Mouse (Mus musculus): ENCODE measurements around the gene Nhs. TPM values are rescaled to one million over a fixed set of nuclear protein-coding genes. Genes with fewer than 3 reads are reported as not detected.

Nhs gene
- total and polyA plus RNA-seq, 2 experiments from 2014 or later, result 4.0 to 16.5 TPM

DNA sequence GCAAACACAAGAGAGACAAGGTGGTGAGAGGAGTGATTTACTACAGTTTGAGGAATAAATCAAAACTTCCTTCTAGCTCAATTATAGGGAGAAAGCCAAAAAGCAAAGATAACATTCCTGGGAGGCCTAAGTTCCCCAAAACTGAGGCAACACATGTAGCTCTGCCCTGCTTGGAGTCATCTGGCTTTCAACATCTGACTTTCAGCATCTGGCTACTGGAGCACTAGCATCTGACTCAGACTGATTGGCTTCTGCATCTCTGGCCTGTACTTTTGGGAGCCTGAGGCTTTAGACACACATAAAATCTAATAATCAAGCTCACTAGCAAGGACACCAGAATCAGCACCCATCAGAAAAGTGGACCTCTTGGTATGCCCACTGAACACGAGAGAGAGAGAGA, 237.9 kb downstream of the Nhs start:
- Histone ChIP-seq H3K27ac (no peak overlapping the region), H3K4me1 (ENCODE audit: insufficient read depth, low read length) (no peaks in the 10 kb centered on the region), H3K9me3 (ENCODE audit: low read length) (no peaks in the 10 kb centered on the region), H3K4me2 (ENCODE audit: low read depth, low read length) (no peak overlapping the region), H3K36me3 (ENCODE audit: insufficient read depth, low read length) (no peaks in the 10 kb centered on the region), H3K4me3 (ENCODE audit: low read length) (no peak overlapping the region), H3K27me3 (ENCODE audit: insufficient read depth, low read length) (no peaks in the 10 kb centered on the region; the same call in 1 of the 2 replicates), H3K9ac (replicated peaks; ENCODE audit: low read length) (no peak overlapping the region)
- ATAC-seq, result no peak
- DNase-seq (ENCODE audit: low spot score), result no peak
- 73% methylated on average over 1 of the region's 1 CpGs for WGBS
- no peak for TF ChIP-seq CTCF (IDR thresholded peaks at IDR 0.05; ENCODE audit: low read depth)

DNA sequence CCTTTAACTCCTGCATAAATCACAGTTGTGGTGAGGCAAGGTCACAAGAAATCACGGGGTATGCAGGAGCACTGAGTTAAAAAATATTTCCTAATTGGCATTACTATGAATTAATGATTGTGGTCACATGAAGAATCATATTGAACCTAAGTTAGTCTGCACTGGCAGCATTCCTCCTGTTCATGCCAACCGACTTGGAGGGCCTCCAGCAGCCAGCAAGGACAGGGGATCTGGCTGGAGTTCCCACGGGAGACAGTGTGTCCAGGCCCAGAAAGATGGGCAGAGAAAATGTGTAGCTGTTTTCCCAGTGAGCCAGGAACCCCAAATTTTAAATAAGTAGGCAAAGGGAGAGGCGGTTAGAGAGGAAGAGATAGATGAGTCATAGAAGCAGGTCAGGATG, 249.6 kb downstream of the Nhs start:
- Histone ChIP-seq H3K27me3 (ENCODE audit: insufficient read depth, low read length) (0 out of 2 replicates have a peak, but pooled peaks cover 3% of the 10 kb centered on the region), H3K9me3 (ENCODE audit: low read length) (no peaks in the 10 kb centered on the region), H3K9ac (replicated peaks; ENCODE audit: low read length) (no peak overlapping the region), H3K4me3 (ENCODE audit: low read length) (no peak overlapping the region), H3K27ac (no peak overlapping the region), H3K4me1 (ENCODE audit: insufficient read depth, low read length) (no peaks in the 10 kb centered on the region), H3K4me2 (ENCODE audit: low read depth, low read length) (peak overlapping the region; percentile 71), H3K36me3 (ENCODE audit: insufficient read depth, low read length) (no peaks in the 10 kb centered on the region)
- TF ChIP-seq CTCF (IDR thresholded peaks at IDR 0.05; ENCODE audit: low read depth), result no peak
- ATAC-seq (no peak), DNase-seq (ENCODE audit: low spot score) (no peak)
- 50% methylated on average over 4 of the region's 4 CpGs for WGBS

DNA sequence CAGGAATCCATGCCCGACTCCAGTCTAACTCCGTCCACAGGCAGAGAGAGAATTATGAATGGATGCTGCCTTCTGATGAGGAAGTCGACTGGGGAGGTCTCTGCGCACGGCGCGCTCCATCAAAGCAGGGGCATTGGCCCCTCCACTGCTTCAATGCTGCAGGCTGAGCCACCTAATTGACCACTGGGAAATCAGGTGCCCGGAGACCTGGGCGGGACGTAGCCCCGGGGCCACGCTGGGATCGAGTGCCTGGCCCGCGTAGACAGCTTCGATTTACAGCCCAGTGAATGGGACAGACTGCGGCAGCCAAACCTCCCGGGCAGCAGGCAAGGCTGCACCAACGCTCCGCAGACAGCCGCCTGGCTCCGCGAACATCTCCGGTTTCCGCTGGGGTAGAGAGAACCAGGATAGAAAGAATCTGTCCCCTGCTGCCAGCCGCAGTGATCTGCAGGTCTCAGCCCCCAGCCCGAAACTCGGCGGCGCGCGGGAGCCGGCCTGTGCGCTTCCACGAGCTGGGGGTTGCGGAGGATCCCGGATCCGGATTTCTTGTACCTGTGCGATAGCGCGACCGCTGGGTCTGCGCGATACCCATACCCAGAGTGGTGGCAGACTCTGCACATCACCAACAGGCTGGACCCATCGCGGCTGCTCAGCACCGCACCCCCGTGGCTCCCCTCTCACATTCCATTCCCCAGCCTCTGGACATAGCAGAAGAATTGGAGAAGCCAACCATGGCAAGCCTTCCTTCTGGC, 250.7 kb downstream of the Nhs start:
- peak overlapping the region; percentile 48 for H3K4me3 ChIP-seq (ENCODE audit: low read length)
- 32% methylated on average over 48 of the region's 48 CpGs for WGBS
- 0 out of 2 replicates have a peak, but pooled peaks have one; percentile 5 for TF ChIP-seq CTCF (IDR thresholded peaks at IDR 0.05; ENCODE audit: low read depth)
- H3K36me3 ChIP-seq (ENCODE audit: insufficient read depth, low read length), result no peaks in the 10 kb centered on the region
- DNase-seq (ENCODE audit: low spot score), result peak; percentile 58
- peak overlapping the region; percentile 71 for H3K4me2 ChIP-seq (ENCODE audit: low read depth, low read length)
- H3K27ac ChIP-seq, result peak overlapping the region; percentile 74
- peak; percentile 83 for ATAC-seq
- 0 out of 2 replicates have a peak, but pooled peaks cover 3% of the 10 kb centered on the region for H3K27me3 ChIP-seq (ENCODE audit: insufficient read depth, low read length)
- no peaks in the 10 kb centered on the region for H3K4me1 ChIP-seq (ENCODE audit: insufficient read depth, low read length)
- peak overlapping the region; percentile 51 for H3K9ac ChIP-seq (replicated peaks; ENCODE audit: low read length)
- no peaks in the 10 kb centered on the region for H3K9me3 ChIP-seq (ENCODE audit: low read length)

DNA sequence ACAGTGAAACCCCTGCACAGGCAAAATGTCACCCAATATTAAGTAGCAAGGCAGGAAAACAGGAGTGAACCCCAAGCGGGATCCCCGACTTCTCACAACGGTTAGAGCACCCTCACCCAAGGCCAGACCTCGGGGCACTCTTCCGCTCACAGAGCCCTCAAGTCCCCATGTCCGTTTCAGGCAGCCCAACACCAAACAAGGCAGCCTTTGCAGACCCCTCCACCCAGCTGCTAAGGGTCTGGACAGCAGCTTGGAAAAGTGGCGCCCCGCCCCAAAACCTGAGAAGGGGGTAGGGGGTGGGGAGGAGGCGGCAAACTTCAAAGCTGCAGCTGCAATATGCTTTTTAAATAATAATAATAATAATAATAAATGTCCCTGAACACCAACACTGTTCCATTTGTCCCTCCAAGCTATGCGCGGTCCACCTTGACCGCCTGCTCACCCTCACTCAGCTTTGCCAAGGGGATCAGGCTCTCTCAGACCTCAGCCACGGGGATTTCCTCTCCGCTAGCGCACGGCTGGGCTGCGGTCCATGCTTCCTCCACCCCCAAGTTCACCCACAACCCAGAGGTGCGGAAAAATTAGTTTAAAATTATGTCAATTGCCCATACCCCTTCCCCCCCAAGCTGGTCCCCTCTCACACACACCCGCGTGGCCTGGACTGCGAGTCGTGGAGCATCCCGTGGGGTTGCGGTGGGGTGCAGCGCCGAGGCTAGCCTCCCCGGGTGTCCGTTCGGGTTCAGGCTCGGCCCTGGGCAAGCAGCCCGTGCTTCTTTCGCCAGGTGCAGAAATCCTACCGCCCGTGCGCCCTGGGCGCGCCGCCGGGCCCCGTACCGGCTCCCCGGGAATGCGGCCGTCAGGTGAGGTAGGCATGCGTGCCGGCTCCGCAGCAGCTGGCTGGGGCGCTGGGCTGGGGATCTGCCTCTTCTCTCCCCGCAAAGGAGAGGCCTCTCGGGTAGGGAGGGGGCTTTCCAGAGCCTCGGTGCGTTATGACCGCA, 251.6 kb downstream of the Nhs start:
- H3K27me3 ChIP-seq (ENCODE audit: insufficient read depth, low read length), result 0 out of 2 replicates have a peak, but pooled peaks cover 3% of the 10 kb centered on the region

DNA sequence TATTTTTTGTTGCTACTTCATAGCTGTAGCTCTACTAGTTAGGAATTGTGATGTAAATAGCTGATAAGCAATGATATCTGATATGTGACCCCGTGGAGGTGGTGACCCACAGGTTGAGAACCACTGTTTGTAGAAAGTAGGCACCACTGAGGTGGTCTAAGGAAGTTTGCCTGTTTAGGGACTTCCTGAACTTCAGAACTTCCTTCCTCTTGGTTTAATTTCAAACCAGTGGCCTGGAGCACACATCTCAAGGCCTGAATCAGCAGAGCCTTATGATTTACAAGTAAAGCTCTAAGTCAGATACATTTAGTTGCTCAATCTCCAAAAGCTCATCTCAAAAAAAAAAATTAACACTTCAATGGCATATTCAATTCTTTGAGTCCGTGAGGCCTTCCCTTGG, 265.1 kb downstream of the Nhs start:
- no peak overlapping the region for H3K4me3 ChIP-seq (ENCODE audit: low read length)
- DNase-seq (ENCODE audit: low spot score) (no peak), ATAC-seq (no peak)
- no peaks in the 10 kb centered on the region for H3K4me1 ChIP-seq (ENCODE audit: insufficient read depth, low read length)
- H3K27ac ChIP-seq, result no peak overlapping the region
- H3K9ac ChIP-seq (replicated peaks; ENCODE audit: low read length), result no peak overlapping the region
- 65% methylated on average over 2 of the region's 2 CpGs for WGBS
- no peaks in the 10 kb centered on the region for H3K27me3 ChIP-seq (ENCODE audit: insufficient read depth, low read length)
- H3K9me3 ChIP-seq (ENCODE audit: low read length), result no peaks in the 10 kb centered on the region
- no peaks in the 10 kb centered on the region for H3K36me3 ChIP-seq (ENCODE audit: insufficient read depth, low read length)
- TF ChIP-seq CTCF (IDR thresholded peaks at IDR 0.05; ENCODE audit: low read depth), result no peak
- H3K4me2 ChIP-seq (ENCODE audit: low read depth, low read length), result no peak overlapping the region

More for the DNA sequence above, 251.6 kb downstream of the Nhs start:
- Histone ChIP-seq H3K9me3 (ENCODE audit: low read length) (no peaks in the 10 kb centered on the region), H3K36me3 (ENCODE audit: insufficient read depth, low read length) (no peaks in the 10 kb centered on the region), H3K27ac (peak overlapping the region; percentile 74), H3K9ac (replicated peaks; ENCODE audit: low read length) (peak overlapping the region; percentile 51), H3K4me2 (ENCODE audit: low read depth, low read length) (peak overlapping the region; percentile 71), H3K4me1 (ENCODE audit: insufficient read depth, low read length) (no peaks in the 10 kb centered on the region), H3K4me3 (ENCODE audit: low read length) (peak overlapping the region; percentile 48)
- DNase-seq (ENCODE audit: low spot score) (no peak), ATAC-seq (peak; percentile 45)
- no peak for TF ChIP-seq CTCF (IDR thresholded peaks at IDR 0.05; ENCODE audit: low read depth)
- WGBS, result 27% methylated on average over 53 of the region's 53 CpGs

DNA sequence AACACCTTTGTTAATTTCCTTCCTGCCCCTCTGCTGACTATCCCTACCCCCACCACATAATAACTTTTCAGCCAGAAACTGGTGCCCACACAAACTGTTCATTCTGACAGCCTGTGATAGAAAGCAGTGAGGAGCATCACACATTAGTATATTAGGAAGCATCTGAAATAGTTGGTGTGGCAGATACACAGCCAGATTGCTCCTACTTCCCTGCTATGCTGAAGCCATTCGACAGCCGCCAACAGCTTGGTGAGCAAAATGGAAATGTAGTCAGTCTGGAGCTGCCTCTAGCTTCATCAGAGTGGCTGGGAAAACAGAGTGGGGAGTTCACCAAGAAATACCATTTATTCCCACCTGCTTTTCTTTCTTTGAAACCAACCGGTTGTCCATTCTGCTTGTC, 275.9 kb downstream of the Nhs start:
- DNase-seq (ENCODE audit: low spot score) (peak; percentile 1), ATAC-seq (no peak)
- WGBS, result 79% methylated on average over 3 of the region's 3 CpGs
- no peaks in the 10 kb centered on the region for H3K4me1 ChIP-seq (ENCODE audit: insufficient read depth, low read length)
- H3K36me3 ChIP-seq (ENCODE audit: insufficient read depth, low read length), result no peaks in the 10 kb centered on the region
- no peak overlapping the region for H3K4me2 ChIP-seq (ENCODE audit: low read depth, low read length)
- H3K27ac ChIP-seq, result no peak overlapping the region
- no peak overlapping the region for H3K9ac ChIP-seq (replicated peaks; ENCODE audit: low read length)
- no peaks in the 10 kb centered on the region for H3K27me3 ChIP-seq (ENCODE audit: insufficient read depth, low read length)
- H3K9me3 ChIP-seq (ENCODE audit: low read length), result no peaks in the 10 kb centered on the region
- TF ChIP-seq CTCF (IDR thresholded peaks at IDR 0.05; ENCODE audit: low read depth), result no peak
- H3K4me3 ChIP-seq (ENCODE audit: low read length), result no peak overlapping the region

All from hindbrain, postnatal 0 days (tissue).